Mouse (Mus musculus): ENCODE data around the gene Allc. TPM values are rescaled to one million over a fixed set of nuclear protein-coding genes. Genes with fewer than 3 reads are reported as not detected.

Allc gene
- polyA plus RNA-seq (2014; fragmentation: Nextera tagmentation; extraction: Ambion mirVana) = not detected in 2 replicates

- no peak for DNase-seq (ENCODE audit: low spot score)
- ATAC-seq (ENCODE audit: low read depth) = no peak
- H3K27ac ChIP-seq (replicated peaks; ENCODE audit: low read depth, low read length) = no peak within 1 kb of the TSS
- no peaks in the 10 kb centered on the region for H3K36me3 ChIP-seq (ENCODE audit: control insufficient read depth, insufficient read depth, low read length)
- 85% methylated on average over 8 of the region's 8 CpGs for WGBS
- H3K4me2 ChIP-seq (ENCODE audit: low read depth, low read length) = no peak within 1 kb of the TSS
- no peak within 1 kb of the TSS for H3K4me3 ChIP-seq (ENCODE audit: low read depth, low read length)
- H3K9me3 ChIP-seq (ENCODE audit: control insufficient read depth, low read length) = no peaks in the 10 kb centered on the region
- no peaks in the 10 kb centered on the region for H3K27me3 ChIP-seq (replicated peaks; ENCODE audit: control insufficient read depth, insufficient read depth, low read length)
- H3K9ac ChIP-seq (ENCODE audit: low read depth, low read length) = no peak within 1 kb of the TSS
- no peaks in the 10 kb centered on the region for H3K4me1 ChIP-seq (ENCODE audit: control insufficient read depth, insufficient read depth, low read length)
Observed at GRCm38 (mm10) chr12:28582423-28582822, at the start of gene Allc. Gene Allc (minus strand): TSS chr12:28582523.

- Histone ChIP-seq H3K9me3 (ENCODE audit: control insufficient read depth, low read length) (no peaks in the 10 kb centered on the region), H3K4me1 (ENCODE audit: control insufficient read depth, insufficient read depth, low read length) (no peaks in the 10 kb centered on the region), H3K4me3 (ENCODE audit: low read depth, low read length) (no peak overlapping the region), H3K9ac (ENCODE audit: low read depth, low read length) (no peak overlapping the region), H3K4me2 (ENCODE audit: low read depth, low read length) (no peak overlapping the region), H3K27me3 (replicated peaks; ENCODE audit: control insufficient read depth, insufficient read depth, low read length) (no peaks in the 10 kb centered on the region), H3K36me3 (ENCODE audit: control insufficient read depth, insufficient read depth, low read length) (peaks cover 54% of the 10 kb centered on the region), H3K27ac (replicated peaks; ENCODE audit: low read depth, low read length) (no peak overlapping the region)
- ATAC-seq (ENCODE audit: low read depth) (no peak), DNase-seq (ENCODE audit: low spot score) (no peak)
- 93% methylated on average over 2 of the region's 2 CpGs for WGBS
Observed at GRCm38 (mm10) chr12:28628436-28628835, 46.1 kb upstream of the Allc start.

GRCm38 (mm10) chr12:28627092-28627491, 44.8 kb upstream of the Allc start:
- H3K9me3 ChIP-seq (ENCODE audit: control insufficient read depth, low read length) = no peaks in the 10 kb centered on the region
- no peak overlapping the region for H3K4me2 ChIP-seq (ENCODE audit: low read depth, low read length)
- WGBS = 67% methylated on average over 4 of the region's 4 CpGs
- H3K27ac ChIP-seq (replicated peaks; ENCODE audit: low read depth, low read length) = no peak overlapping the region
- no peak overlapping the region for H3K9ac ChIP-seq (ENCODE audit: low read depth, low read length)
- H3K4me3 ChIP-seq (ENCODE audit: low read depth, low read length) = no peak overlapping the region
- DNase-seq (ENCODE audit: low spot score) (no peak), ATAC-seq (ENCODE audit: low read depth) (no peak)
- H3K27me3 ChIP-seq (replicated peaks; ENCODE audit: control insufficient read depth, insufficient read depth, low read length) = no peaks in the 10 kb centered on the region
- peaks cover 41% of the 10 kb centered on the region for H3K36me3 ChIP-seq (ENCODE audit: control insufficient read depth, insufficient read depth, low read length)
- H3K4me1 ChIP-seq (ENCODE audit: control insufficient read depth, insufficient read depth, low read length) = 0 out of 2 replicates have a peak, but pooled peaks cover 4% of the 10 kb centered on the region

- Histone ChIP-seq H3K4me2 (ENCODE audit: low read depth, low read length) (no peak overlapping the region), H3K36me3 (ENCODE audit: control insufficient read depth, insufficient read depth, low read length) (peaks cover 24% of the 10 kb centered on the region), H3K9me3 (ENCODE audit: control insufficient read depth, low read length) (no peaks in the 10 kb centered on the region), H3K9ac (ENCODE audit: low read depth, low read length) (no peak overlapping the region), H3K27me3 (replicated peaks; ENCODE audit: control insufficient read depth, insufficient read depth, low read length) (no peaks in the 10 kb centered on the region), H3K4me1 (ENCODE audit: control insufficient read depth, insufficient read depth, low read length) (0 out of 2 replicates have a peak, but pooled peaks cover 5% of the 10 kb centered on the region), H3K4me3 (ENCODE audit: low read depth, low read length) (no peak overlapping the region), H3K27ac (replicated peaks; ENCODE audit: low read depth, low read length) (no peak overlapping the region)
- 80% methylated on average over 7 of the region's 7 CpGs for WGBS
- DNase-seq (ENCODE audit: low spot score) (no peak), ATAC-seq (ENCODE audit: low read depth) (no peak)
Observed at GRCm38 (mm10) chr12:28625407-28625806, 43.1 kb upstream of the Allc start.

GRCm38 (mm10) chr12:28624251-28624650, 41.9 kb upstream of the Allc start:
- Histone ChIP-seq H3K9me3 (ENCODE audit: control insufficient read depth, low read length) (no peaks in the 10 kb centered on the region), H3K27me3 (replicated peaks; ENCODE audit: control insufficient read depth, insufficient read depth, low read length) (no peaks in the 10 kb centered on the region), H3K4me2 (ENCODE audit: low read depth, low read length) (no peak overlapping the region), H3K27ac (replicated peaks; ENCODE audit: low read depth, low read length) (no peak overlapping the region), H3K36me3 (ENCODE audit: control insufficient read depth, insufficient read depth, low read length) (peaks cover 13% of the 10 kb centered on the region), H3K4me3 (ENCODE audit: low read depth, low read length) (no peak overlapping the region), H3K4me1 (ENCODE audit: control insufficient read depth, insufficient read depth, low read length) (0 out of 2 replicates have a peak, but pooled peaks cover 5% of the 10 kb centered on the region), H3K9ac (ENCODE audit: low read depth, low read length) (no peak overlapping the region)
- ATAC-seq (ENCODE audit: low read depth) (no peak), DNase-seq (ENCODE audit: low spot score) (no peak)
- 92% methylated on average over 2 of the region's 2 CpGs for WGBS

GRCm38 (mm10) chr12:28623195-28623594, 40.9 kb upstream of the Allc start, which contains the start of gene Colec11:
Gene Colec11 (minus strand): TSS chr12:28623377.
- H3K36me3 ChIP-seq (ENCODE audit: control insufficient read depth, insufficient read depth, low read length) = peaks cover 2% of the 10 kb centered on the region; the same call in 1 of the 2 replicates
- H3K4me3 ChIP-seq (ENCODE audit: low read depth, low read length) = no peak within 1 kb of the TSS
- no peak for DNase-seq (ENCODE audit: low spot score)
- no peaks in the 10 kb centered on the region for H3K27me3 ChIP-seq (replicated peaks; ENCODE audit: control insufficient read depth, insufficient read depth, low read length)
- H3K4me2 ChIP-seq (ENCODE audit: low read depth, low read length) = no peak within 1 kb of the TSS
- H3K9ac ChIP-seq (ENCODE audit: low read depth, low read length) = no peak within 1 kb of the TSS
- H3K4me1 ChIP-seq (ENCODE audit: control insufficient read depth, insufficient read depth, low read length) = 0 out of 2 replicates have a peak, but pooled peaks cover 5% of the 10 kb centered on the region
- no peak for ATAC-seq (ENCODE audit: low read depth)
- no peaks in the 10 kb centered on the region for H3K9me3 ChIP-seq (ENCODE audit: control insufficient read depth, low read length)
- no peak within 1 kb of the TSS for H3K27ac ChIP-seq (replicated peaks; ENCODE audit: low read depth, low read length)
- WGBS = 48% methylated on average over 5 of the region's 5 CpGs

- ATAC-seq (ENCODE audit: low read depth) = no peak
Observed at GRCm38 (mm10) chr12:28622641-28623040, 40.3 kb upstream of the Allc start.

GRCm38 (mm10) chr12:28622167-28622532, 39.8 kb upstream of the Allc start:
- 51% methylated on average over 5 of the region's 5 CpGs for WGBS
- no peaks in the 10 kb centered on the region for H3K36me3 ChIP-seq (ENCODE audit: control insufficient read depth, insufficient read depth, low read length)
- no peak overlapping the region for H3K4me2 ChIP-seq (ENCODE audit: low read depth, low read length)
- no peak overlapping the region for H3K9ac ChIP-seq (ENCODE audit: low read depth, low read length)
- H3K27ac ChIP-seq (replicated peaks; ENCODE audit: low read depth, low read length) = no peak overlapping the region
- ATAC-seq (ENCODE audit: low read depth) (no peak), DNase-seq (ENCODE audit: low spot score) (peak; percentile 48)
- H3K9me3 ChIP-seq (ENCODE audit: control insufficient read depth, low read length) = no peaks in the 10 kb centered on the region
- no peak overlapping the region for H3K4me3 ChIP-seq (ENCODE audit: low read depth, low read length)
- H3K27me3 ChIP-seq (replicated peaks; ENCODE audit: control insufficient read depth, insufficient read depth, low read length) = no peaks in the 10 kb centered on the region
- H3K4me1 ChIP-seq (ENCODE audit: control insufficient read depth, insufficient read depth, low read length) = 0 out of 2 replicates have a peak, but pooled peaks cover 5% of the 10 kb centered on the region

More at GRCm38 (mm10) chr12:28622641-28623040, 40.3 kb upstream of the Allc start:
- Histone ChIP-seq H3K36me3 (ENCODE audit: control insufficient read depth, insufficient read depth, low read length) (no peaks in the 10 kb centered on the region), H3K4me3 (ENCODE audit: low read depth, low read length) (no peak overlapping the region), H3K4me2 (ENCODE audit: low read depth, low read length) (no peak overlapping the region), H3K4me1 (ENCODE audit: control insufficient read depth, insufficient read depth, low read length) (0 out of 2 replicates have a peak, but pooled peaks cover 5% of the 10 kb centered on the region), H3K9me3 (ENCODE audit: control insufficient read depth, low read length) (no peaks in the 10 kb centered on the region), H3K27ac (replicated peaks; ENCODE audit: low read depth, low read length) (no peak overlapping the region), H3K27me3 (replicated peaks; ENCODE audit: control insufficient read depth, insufficient read depth, low read length) (no peaks in the 10 kb centered on the region), H3K9ac (ENCODE audit: low read depth, low read length) (no peak overlapping the region)
- WGBS = 70% methylated on average over 1 of the region's 1 CpGs
- DNase-seq (ENCODE audit: low spot score) = no peak

- H3K9ac ChIP-seq (ENCODE audit: low read depth, low read length) = no peak overlapping the region
- 23% methylated on average over 7 of the region's 7 CpGs for WGBS
- 0 out of 2 replicates have a peak, but pooled peaks cover 5% of the 10 kb centered on the region for H3K4me1 ChIP-seq (ENCODE audit: control insufficient read depth, insufficient read depth, low read length)
- H3K27ac ChIP-seq (replicated peaks; ENCODE audit: low read depth, low read length) = no peak overlapping the region
- no peak for DNase-seq (ENCODE audit: low spot score)
- H3K9me3 ChIP-seq (ENCODE audit: control insufficient read depth, low read length) = no peaks in the 10 kb centered on the region
- H3K36me3 ChIP-seq (ENCODE audit: control insufficient read depth, insufficient read depth, low read length) = no peaks in the 10 kb centered on the region
- no peak overlapping the region for H3K4me2 ChIP-seq (ENCODE audit: low read depth, low read length)
- no peaks in the 10 kb centered on the region for H3K27me3 ChIP-seq (replicated peaks; ENCODE audit: control insufficient read depth, insufficient read depth, low read length)
- H3K4me3 ChIP-seq (ENCODE audit: low read depth, low read length) = no peak overlapping the region
- ATAC-seq (ENCODE audit: low read depth) = no peak
Observed at GRCm38 (mm10) chr12:28621451-28622166, 39.3 kb upstream of the Allc start.
